8 mouse cellular contexts compared by ENCODE assay signal in genomic region chr14:26669292-26670073, GRCm38 (mm10). TPM values are rescaled to one million over a fixed set of nuclear protein-coding genes. Genes with fewer than 3 reads are reported as not detected.
DNase-seq lines count a peak whose midpoint lies in the region; ATAC-seq lines count a peak whose summit lies in the region.

Gene Pde12, minus strand, starts transcription at chr14:26669883.

- H3K27me3 ChIP-seq in hindbrain, embryonic 14.5 days (ENCODE audit: control insufficient read depth, insufficient read depth, low read length) = no peaks in the 10 kb centered on the region

- peaks cover 19% of the 10 kb centered on the region for H3K36me3 ChIP-seq in hindbrain, embryonic 14.5 days (replicated peaks; ENCODE audit: control insufficient read depth, insufficient read depth)

- peak within 1 kb of the TSS; percentile 80 for H3K9ac ChIP-seq in hindbrain, embryonic 14.5 days

- H3K4me1 ChIP-seq in hindbrain, embryonic 14.5 days (replicated peaks; ENCODE audit: control insufficient read depth, insufficient read depth, low read length) = peaks cover 26% of the 10 kb centered on the region

- H3K9me3 ChIP-seq in hindbrain, embryonic 14.5 days (ENCODE audit: control insufficient read depth, low read length) = no peaks in the 10 kb centered on the region

- under 1% methylated on average over 70 of the region's 70 CpGs for WGBS in hindbrain, embryonic 14.5 days

- H3K4me3 ChIP-seq in hindbrain, embryonic 14.5 days (replicated peaks; ENCODE audit: low read length) = peak within 1 kb of the TSS; percentile 86

- DNase-seq in R1 (ENCODE audit: low read depth, low spot score) = peak; percentile 95
- DNase-seq in cerebellum, postnatal 25 days = peak; percentile 90 to 92
- DNase-seq in frontal cortex, postnatal 25 days (ENCODE audit: low spot score in 2 of 2) = peak; percentile 78 to 83
- peak; percentile 91 for DNase-seq in hindbrain, embryonic 14.5 days (ENCODE audit: low spot score)
- peak; percentile 92 for DNase-seq in layer of hippocampus, postnatal 36 days
- peak; percentile 94 for DNase-seq in lung, postnatal 36 days
- peak; percentile 97 for DNase-seq in retina, postnatal 1 day
- DNase-seq in urinary bladder, adult 18-20 months (ENCODE audit: low spot score in 2 of 2) = peak; percentile 81 to 91

- H3K27ac ChIP-seq in hindbrain, embryonic 14.5 days = peak within 1 kb of the TSS; percentile 88

- peak within 1 kb of the TSS; percentile 100 for H3K4me2 ChIP-seq in hindbrain, embryonic 14.5 days (replicated peaks)

- ATAC-seq in hindbrain, embryonic 14.5 days (ENCODE audit: low FRiP score) = peak; percentile 96

RNA-seq across cellular contexts. Expression of gene Pde12, which starts in this region (rescaled TPM):
- polyA plus RNA-seq in hindbrain, embryonic 14.5 days (2014; fragmentation: Nextera tagmentation; extraction: Ambion mirVana) = 12.7 and 13.5 TPM in 2 replicates
- total RNA-seq in layer of hippocampus, postnatal 36 days (2021) = 1 to 10 TPM; 7.6 to 8.5 TPM

Comparison
In these comparisons a context has a peak if more than half of its experiments do, and no peak if none do; other contexts are left out.
1. Peak in every context shown above with its lines: DNase-seq, ATAC-seq, H3K4me3 ChIP-seq and H3K27ac ChIP-seq.